Mouse (Mus musculus): ENCODE results near the gene Eno2.
"Not testable (repeated sequence)": the region's sequence is repeated elsewhere in the genome, so short reads cannot be mapped to it uniquely, and the experiment has no call there.

The Eno2 gene

GRCm38 (mm10) chr6:124805341-124806321, 36.2 kb upstream of the Eno2 start:
- DNase-seq = peak; percentile 93

GRCm38 (mm10) chr6:124804341-124804740, 34.9 kb upstream of the Eno2 start:
- DNase-seq = no peak

- not testable (repeated sequence) for DNase-seq
Measured at GRCm38 (mm10) chr6:124803691-124804090, 34.2 kb upstream of the Eno2 start.

- DNase-seq = no peak
Measured at GRCm38 (mm10) chr6:124803061-124803460, 33.6 kb upstream of the Eno2 start.

GRCm38 (mm10) chr6:124802400-124802799, 32.9 kb upstream of the Eno2 start:
- not testable (repeated sequence) for DNase-seq

- DNase-seq = no peak
Measured at GRCm38 (mm10) chr6:124796200-124796599, 26.7 kb upstream of the Eno2 start.

GRCm38 (mm10) chr6:124795781-124796180, 26.3 kb upstream of the Eno2 start:
- no peak for DNase-seq

GRCm38 (mm10) chr6:124791911-124792310, 22.4 kb upstream of the Eno2 start:
- no peak for DNase-seq

GRCm38 (mm10) chr6:124790121-124790520, 20.6 kb upstream of the Eno2 start:
- no peak for DNase-seq

- no peak for DNase-seq
Measured at GRCm38 (mm10) chr6:124789519-124789918, 20.0 kb upstream of the Eno2 start.

GRCm38 (mm10) chr6:124787722-124788121, 18.2 kb upstream of the Eno2 start:
- DNase-seq = peak; percentile 56

- DNase-seq = peak; percentile 93
Measured at GRCm38 (mm10) chr6:124786756-124787420, 17.4 kb upstream of the Eno2 start.

GRCm38 (mm10) chr6:124782436-124782835, 13.0 kb upstream of the Eno2 start:
- no peak for DNase-seq

GRCm38 (mm10) chr6:124780917-124781316, 11.4 kb upstream of the Eno2 start:
- DNase-seq = no peak

- DNase-seq = no peak
Measured at GRCm38 (mm10) chr6:124779984-124780416, 10.5 kb upstream of the Eno2 start.

GRCm38 (mm10) chr6:124779222-124779983, 9.9 kb upstream of the Eno2 start, which contains the start of gene Lrrc23:
Gene Lrrc23, minus strand, starts transcription at chr6:124779727.
- peak; percentile 52 for DNase-seq

- peak; percentile 74 for DNase-seq
Measured at GRCm38 (mm10) chr6:124770511-124770910, 1.0 kb upstream of the Eno2 start.

GRCm38 (mm10) chr6:124770013-124770412, 540 bp upstream of the Eno2 start:
- peak; percentile 68 for DNase-seq

- no peak for DNase-seq
Measured at GRCm38 (mm10) chr6:124768704-124769044, 799 bp downstream of the Eno2 start.

- peak; percentile 84 for DNase-seq
Measured at GRCm38 (mm10) chr6:124767920-124768703, 1.4 kb downstream of the Eno2 start.

- peak; percentile 54 for DNase-seq
Measured at GRCm38 (mm10) chr6:124767536-124767919, 1.9 kb downstream of the Eno2 start.

GRCm38 (mm10) chr6:124765951-124766350, 3.5 kb downstream of the Eno2 start:
- no peak for DNase-seq
